Mouse (Mus musculus) kidney, adult 2 months (tissue): ENCODE data around the gene Jazf1. TPM values are rescaled to one million over a fixed set of nuclear protein-coding genes. Genes with fewer than 3 reads are reported as not detected.

Experiments used
- DNase-seq: peaks from one replicate; pipeline ENCODE4 v3.0.0; 2021
- H3K27ac ChIP-seq: fragments of 200-500 bp; 2 replicates; pipeline ENCODE4 v1.5.1; 2012; ENCODE audit warnings: low read depth, low read length, control low read depth, inconsistent platforms; ENCODE audit not compliant: insufficient read depth
- H3K27me3 ChIP-seq: fragments of 200-500 bp; replicated peaks from 2 replicates; pipeline ENCODE4 v1.6.1; 2012; ENCODE audit warnings: mild to moderate bottlenecking, moderate library complexity, low read length, inconsistent platforms; ENCODE audit not compliant: control insufficient read depth, insufficient read depth
- H3K36me3 ChIP-seq: fragments of 200-500 bp; 2 replicates; pipeline ENCODE4 v1.6.1; 2012; ENCODE audit warnings: mild to moderate bottlenecking, moderate library complexity, low read length, inconsistent platforms; ENCODE audit not compliant: control insufficient read depth, insufficient read depth
- H3K4me1 ChIP-seq: fragments of 200-500 bp; 2 replicates; pipeline ENCODE4 v1.6.1; 2011; ENCODE audit warnings: low read length; ENCODE audit not compliant: control insufficient read depth, insufficient read depth
- H3K4me3 ChIP-seq: fragments of 200-500 bp; 2 replicates; pipeline ENCODE4 v1.5.1; 2011; ENCODE audit warnings: mild to moderate bottlenecking, low read depth, low read length, control low read depth; ENCODE audit not compliant: insufficient read depth
- CTCF ChIP-seq: fragments of 200-500 bp; conservative IDR thresholded peaks from 2 replicates; pipeline ENCODE4 v1.5.1; 2011; ENCODE audit warnings: low read depth, mild to moderate bottlenecking, control low read depth, low read length, moderate library complexity, mixed read lengths; ENCODE audit not compliant: insufficient read depth, insufficient read length
- POLR2A ChIP-seq: fragments of 200-500 bp; IDR thresholded peaks from one replicate; pipeline ENCODE4 v1.6.1; 2011; ENCODE audit warnings: low read depth, low read length, control low read depth
- WGBS: fragments of 180-500 bp; shearing (Covaris S2); methylation state at CpG from one replicate; pipeline ENCODE4 v1.1.7; 2018; 5-methylcytosine and 5-hydroxymethylcytosine counted together
- polyA plus RNA-seq: library from polyadenylated mRNA; depleted of rRNA; stranded (reverse); fragments of >200 nt; gene quantifications from 2 replicates; pipeline ENCODE4 v1.2.3, GENCODE M21; 2012

Jazf1 gene
- polyA plus RNA-seq, 1 experiment: 0.84 TPM

DNA sequence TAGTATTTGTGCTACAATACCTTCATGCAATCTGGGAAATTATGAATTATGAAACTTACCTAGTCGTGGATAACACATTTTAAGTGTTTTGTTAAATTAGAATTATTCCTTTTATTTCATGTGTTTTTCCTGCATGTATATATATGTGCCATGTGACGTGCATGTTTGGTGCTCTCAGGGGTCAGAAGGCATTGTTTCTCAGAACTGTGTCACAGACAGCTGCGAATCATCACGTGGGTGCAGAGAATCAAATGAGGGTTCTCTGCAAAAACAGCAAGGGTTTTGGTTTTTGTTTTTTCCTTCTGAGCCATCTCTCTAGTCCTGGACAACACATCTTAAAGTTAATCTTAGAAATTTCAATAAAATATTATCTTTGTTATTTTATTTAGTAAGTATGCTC lies 250.4 kb downstream of the Jazf1 start:
- 90% methylated on average over 4 of the region's 4 CpGs for WGBS
- no peak overlapping the region for H3K27ac ChIP-seq
- TF ChIP-seq CTCF (no peak), POLR2A (no peak)

GRCm38 (mm10) chr6:52817203-52817874 lies 251.1 kb downstream of the Jazf1 start:
- H3K27me3 ChIP-seq: no peaks in the 10 kb centered on the region
- no peak for TF ChIP-seq POLR2A
- no peak for TF ChIP-seq CTCF
- no peaks in the 10 kb centered on the region for H3K4me1 ChIP-seq
- 77% methylated on average over 10 of the region's 10 CpGs for WGBS
- H3K36me3 ChIP-seq: no peaks in the 10 kb centered on the region
- no peak for DNase-seq
- H3K27ac ChIP-seq: no peak overlapping the region
- no peak overlapping the region for H3K4me3 ChIP-seq

More for the DNA sequence above, 250.4 kb downstream of the Jazf1 start:
- no peak for DNase-seq
- Histone ChIP-seq H3K4me3 (no peak overlapping the region), H3K36me3 (no peaks in the 10 kb centered on the region), H3K27me3 (no peaks in the 10 kb centered on the region), H3K4me1 (no peaks in the 10 kb centered on the region)

DNA sequence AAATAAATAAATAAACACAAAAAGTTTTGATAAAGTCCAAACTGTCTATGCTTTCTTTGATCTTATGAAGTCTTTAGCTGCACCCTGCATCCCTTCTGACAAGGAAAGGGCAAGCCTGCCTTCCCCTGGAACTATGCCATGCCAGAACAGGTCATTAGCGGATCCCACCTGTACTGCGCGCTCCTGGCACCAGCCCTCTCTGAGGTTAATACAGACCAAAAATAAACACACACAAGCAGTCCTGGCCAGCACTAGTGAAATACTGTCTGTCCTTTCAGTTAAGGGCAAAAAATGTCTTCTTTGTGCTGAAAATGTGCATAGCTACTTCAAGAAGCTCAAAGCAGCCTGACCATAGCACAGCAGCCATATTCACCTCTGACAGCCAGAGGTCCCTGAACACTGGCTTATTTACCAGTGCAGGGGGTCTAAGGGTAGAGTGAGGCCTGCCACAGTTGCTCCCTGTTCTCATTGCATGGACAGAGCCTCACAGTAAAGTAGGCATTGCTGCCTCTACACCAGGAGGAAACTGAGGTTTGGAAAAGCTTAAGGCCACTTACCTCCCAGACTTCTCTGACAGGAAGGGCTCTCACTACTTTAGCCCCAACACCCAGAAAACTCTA lies 263.1 kb downstream of the Jazf1 start:
- 72% methylated on average over 3 of the region's 3 CpGs for WGBS
- TF ChIP-seq POLR2A: no peak
- no peak for TF ChIP-seq CTCF
- H3K27ac ChIP-seq: no peak overlapping the region

DNA sequence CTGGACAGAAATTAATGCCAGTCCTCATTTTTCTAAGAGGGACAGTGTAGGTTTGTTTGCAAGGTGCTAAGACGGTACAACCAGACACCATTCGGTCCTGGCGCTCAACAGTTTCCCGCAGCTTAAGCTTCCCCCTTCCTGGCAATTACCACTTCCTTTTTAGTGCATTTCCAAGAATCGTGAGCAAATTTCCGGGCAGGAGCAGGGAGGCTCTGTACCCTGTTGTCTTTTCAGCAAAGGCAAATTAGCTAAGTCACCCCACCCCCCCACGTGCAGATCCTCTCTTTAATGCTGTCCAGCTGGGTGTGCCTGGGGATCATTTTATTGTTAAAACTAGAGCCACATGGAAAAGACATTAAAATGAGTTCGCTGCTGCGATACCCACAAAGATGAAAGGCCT lies 266.2 kb downstream of the Jazf1 start:
- no peak for TF ChIP-seq CTCF
- TF ChIP-seq POLR2A: no peak
- no peaks in the 10 kb centered on the region for H3K4me1 ChIP-seq
- 53% methylated on average over 9 of the region's 9 CpGs for WGBS
- H3K27me3 ChIP-seq: no peaks in the 10 kb centered on the region
- no peak overlapping the region for H3K4me3 ChIP-seq
- no peak overlapping the region for H3K27ac ChIP-seq
- H3K36me3 ChIP-seq: no peaks in the 10 kb centered on the region
- peak; percentile 44 for DNase-seq

More for the DNA sequence above, 263.1 kb downstream of the Jazf1 start:
- no peak overlapping the region for H3K4me3 ChIP-seq
- no peaks in the 10 kb centered on the region for H3K27me3 ChIP-seq
- peak; percentile 10 for DNase-seq
- H3K4me1 ChIP-seq: no peaks in the 10 kb centered on the region
- no peaks in the 10 kb centered on the region for H3K36me3 ChIP-seq

DNA sequence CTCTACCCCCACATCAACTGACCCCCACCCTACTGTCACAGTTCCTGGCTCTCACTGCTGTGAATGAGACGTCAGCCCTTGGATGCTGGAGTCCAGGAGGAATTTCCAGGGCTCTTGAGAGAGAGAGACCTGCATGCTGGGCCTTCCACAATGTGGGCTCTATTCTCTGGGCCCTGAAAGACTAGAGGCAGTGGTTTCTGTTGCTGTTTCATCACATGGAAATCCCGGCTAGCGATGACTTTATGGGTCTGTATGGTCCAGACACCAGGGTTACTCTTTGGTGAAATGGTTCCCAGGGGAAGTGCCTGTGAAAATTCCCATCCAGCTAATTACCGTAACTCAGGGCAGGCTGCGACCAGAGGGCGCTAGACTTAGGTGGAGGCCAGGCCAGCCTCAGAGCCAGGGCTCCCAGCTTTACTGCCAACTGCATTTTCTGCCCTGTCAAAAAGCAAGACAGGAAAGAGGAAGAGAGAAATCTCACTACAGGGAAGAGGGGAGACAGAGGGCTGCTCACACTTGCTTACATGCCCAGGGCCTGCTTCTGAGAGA lies 271.1 kb downstream of the Jazf1 start:
- Histone ChIP-seq H3K4me3 (no peak overlapping the region), H3K4me1 (no peaks in the 10 kb centered on the region), H3K27ac (no peak overlapping the region), H3K36me3 (no peaks in the 10 kb centered on the region), H3K27me3 (no peaks in the 10 kb centered on the region)
- DNase-seq: no peak
- TF ChIP-seq POLR2A (no peak), CTCF (0 out of 2 replicates have a peak, but pooled peaks have one; percentile 11)
- 69% methylated on average over 6 of the region's 6 CpGs for WGBS

- Histone ChIP-seq H3K4me3 (no peak overlapping the region), H3K27ac (no peak overlapping the region), H3K36me3 (no peaks in the 10 kb centered on the region)
Measured at GRCm38 (mm10) chr6:52796691-52797090, 271.7 kb downstream of the Jazf1 start.

DNA sequence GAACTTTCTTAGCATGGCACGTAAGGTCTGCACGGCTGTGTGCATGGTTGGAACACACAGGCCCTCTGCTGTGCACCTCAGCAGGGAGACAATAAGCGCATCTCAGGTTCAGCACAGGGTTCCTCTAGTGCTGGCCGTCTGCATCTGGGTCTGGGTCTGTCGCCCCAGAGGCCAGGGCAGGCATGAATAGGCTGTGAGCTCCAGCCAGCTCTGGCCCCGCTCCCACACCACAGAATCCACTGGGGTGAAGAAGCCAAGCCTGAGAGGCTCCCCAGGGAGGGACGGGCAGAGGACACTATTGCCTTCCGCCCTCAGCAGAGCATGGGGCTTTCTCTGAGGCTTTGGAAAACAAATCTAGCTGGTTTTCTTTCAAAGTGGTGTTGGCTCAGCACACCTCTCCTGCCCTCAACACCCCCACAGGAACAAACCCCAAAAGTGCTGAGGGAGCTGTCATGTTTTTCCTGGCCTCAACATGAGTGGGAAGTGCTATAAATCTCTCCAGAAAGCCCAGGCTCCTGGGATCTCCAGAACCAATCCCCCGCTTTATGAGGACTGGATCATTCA lies 272.3 kb downstream of the Jazf1 start:
- H3K36me3 ChIP-seq: no peaks in the 10 kb centered on the region
- WGBS: 74% methylated on average over 9 of the region's 9 CpGs
- no peaks in the 10 kb centered on the region for H3K4me1 ChIP-seq
- peak; percentile 38 for DNase-seq
- TF ChIP-seq CTCF (no peak), POLR2A (no peak)
- no peak overlapping the region for H3K27ac ChIP-seq
- no peaks in the 10 kb centered on the region for H3K27me3 ChIP-seq
- H3K4me3 ChIP-seq: no peak overlapping the region

More at GRCm38 (mm10) chr6:52796691-52797090, 271.7 kb downstream of the Jazf1 start:
- 91% methylated on average over 1 of the region's 1 CpGs for WGBS
- H3K27me3 ChIP-seq: no peaks in the 10 kb centered on the region
- no peak for DNase-seq
- TF ChIP-seq CTCF (no peak), POLR2A (no peak)
- no peaks in the 10 kb centered on the region for H3K4me1 ChIP-seq
